Mouse (Mus musculus): ENCODE results near the gene Hspbp1. TPM values are rescaled to one million over a fixed set of nuclear protein-coding genes. Genes with fewer than 3 reads are reported as not detected.

Hspbp1 gene
- polyA plus RNA-seq, 1 experiment from 2014 or later: 102 TPM

DNA sequence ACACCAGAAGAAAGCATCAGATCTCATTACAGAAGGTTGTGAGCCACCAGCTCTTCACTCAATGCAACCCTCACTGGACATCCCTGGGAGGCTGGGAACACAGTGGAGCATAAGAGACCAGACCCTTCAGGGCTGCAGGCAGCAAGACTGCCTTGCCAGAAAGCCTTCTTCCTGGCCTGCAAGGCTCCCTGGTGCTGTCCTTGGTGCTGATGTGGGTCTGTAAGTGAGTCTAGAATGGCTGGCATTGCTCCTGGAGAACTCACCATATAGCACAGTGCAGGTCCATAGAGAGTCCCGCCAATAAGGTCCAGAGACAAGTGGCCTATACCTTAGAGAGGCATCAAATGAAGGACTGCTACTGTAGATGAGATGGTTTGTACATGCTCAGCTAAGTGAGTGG lies 64.9 kb downstream of the Hspbp1 start:
- H3K4me3 ChIP-seq (ENCODE audit: low read depth, low read length): no peak overlapping the region
- no peaks in the 10 kb centered on the region for H3K4me1 ChIP-seq (replicated peaks; ENCODE audit: control insufficient read depth, insufficient read depth, low read length)
- DNase-seq (ENCODE audit: low spot score) (peak; percentile 87), ATAC-seq (replicated peaks; ENCODE audit: low FRiP score, low TSS enrichment, low read depth) (no peak)
- H3K27ac ChIP-seq (ENCODE audit: low read depth): no peak overlapping the region
- H3K4me2 ChIP-seq (ENCODE audit: low read length): no peak overlapping the region
- H3K36me3 ChIP-seq (ENCODE audit: control insufficient read depth, insufficient read depth, low read length): no peaks in the 10 kb centered on the region
- WGBS: 29% methylated on average over 1 of the region's 1 CpGs
- no peak overlapping the region for H3K9ac ChIP-seq (ENCODE audit: low read length)
- H3K9me3 ChIP-seq (ENCODE audit: control insufficient read depth, low read length): no peaks in the 10 kb centered on the region
- H3K27me3 ChIP-seq (replicated peaks; ENCODE audit: control insufficient read depth, insufficient read depth, low read length): no peaks in the 10 kb centered on the region

DNA sequence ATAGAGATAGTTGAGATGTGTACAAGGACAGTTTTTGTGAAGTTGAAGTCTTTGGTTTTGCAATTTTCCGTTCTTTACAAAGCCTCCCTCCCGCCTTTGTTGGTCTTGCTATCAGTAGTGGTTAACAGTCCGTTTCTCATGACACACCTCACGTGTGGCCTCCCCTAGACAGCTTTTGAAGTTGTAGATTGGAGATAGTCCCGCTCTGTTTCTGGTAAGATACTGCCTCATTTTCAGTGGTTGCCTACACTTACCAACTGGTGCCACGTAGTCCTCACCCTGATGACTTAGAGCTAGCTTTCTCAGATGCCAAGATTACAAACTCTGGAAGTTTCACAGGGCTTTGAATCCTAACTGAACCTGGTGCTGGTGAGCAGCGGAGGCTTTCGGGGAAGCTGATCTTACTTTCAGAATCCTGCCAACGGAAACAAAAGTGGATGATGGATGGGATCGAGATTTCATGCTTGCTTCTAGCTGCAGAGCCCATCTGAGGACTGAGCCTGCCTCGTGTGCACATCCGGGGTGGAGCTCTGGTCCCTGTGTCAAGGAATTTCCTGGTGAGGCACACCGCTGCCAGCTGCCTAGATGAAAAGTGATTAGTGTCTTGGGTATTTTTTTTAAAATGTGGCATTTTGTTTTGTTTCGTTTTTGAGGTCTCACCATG lies 71.0 kb downstream of the Hspbp1 start:
- H3K9ac ChIP-seq (ENCODE audit: low read length): no peak overlapping the region
- H3K4me3 ChIP-seq (ENCODE audit: low read depth, low read length): no peak overlapping the region
- no peak for DNase-seq (ENCODE audit: low spot score)
- H3K4me2 ChIP-seq (ENCODE audit: low read length): no peak overlapping the region
- H3K4me1 ChIP-seq (replicated peaks; ENCODE audit: control insufficient read depth, insufficient read depth, low read length): no peaks in the 10 kb centered on the region
- H3K9me3 ChIP-seq (ENCODE audit: control insufficient read depth, low read length): no peaks in the 10 kb centered on the region
- H3K36me3 ChIP-seq (ENCODE audit: control insufficient read depth, insufficient read depth, low read length): no peaks in the 10 kb centered on the region
- H3K27me3 ChIP-seq (replicated peaks; ENCODE audit: control insufficient read depth, insufficient read depth, low read length): no peaks in the 10 kb centered on the region
- no peak for ATAC-seq (replicated peaks; ENCODE audit: low FRiP score, low TSS enrichment, low read depth)
- 77% methylated on average over 14 of the region's 14 CpGs for WGBS
- no peak overlapping the region for H3K27ac ChIP-seq (ENCODE audit: low read depth)

DNA sequence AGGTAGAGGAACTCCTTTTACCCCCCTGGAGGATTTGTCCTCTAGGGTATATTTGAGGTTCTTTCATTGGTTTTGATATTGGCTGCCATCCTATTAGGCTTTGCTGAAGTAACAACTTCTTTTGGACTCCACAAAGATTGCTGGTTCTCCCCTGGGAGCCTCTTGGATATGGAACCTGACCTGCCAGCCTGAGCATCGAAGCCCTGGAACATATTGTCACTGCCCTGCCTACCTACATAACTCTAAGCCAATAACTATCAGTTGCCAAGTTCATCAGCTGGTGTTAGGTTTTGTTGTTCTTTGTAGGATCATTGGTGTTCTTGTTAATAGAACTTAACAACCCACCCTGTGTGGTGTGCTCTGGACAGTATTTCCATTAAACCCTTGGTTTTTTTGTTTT lies 71.9 kb downstream of the Hspbp1 start:
- H3K9me3 ChIP-seq (ENCODE audit: control insufficient read depth, low read length): no peaks in the 10 kb centered on the region
- H3K27ac ChIP-seq (ENCODE audit: low read depth): no peak overlapping the region
- H3K36me3 ChIP-seq (ENCODE audit: control insufficient read depth, insufficient read depth, low read length): no peaks in the 10 kb centered on the region
- no peak overlapping the region for H3K4me3 ChIP-seq (ENCODE audit: low read depth, low read length)
- H3K4me1 ChIP-seq (replicated peaks; ENCODE audit: control insufficient read depth, insufficient read depth, low read length): no peaks in the 10 kb centered on the region
- H3K9ac ChIP-seq (ENCODE audit: low read length): no peak overlapping the region
- 75% methylated on average over 1 of the region's 1 CpGs for WGBS
- no peak for ATAC-seq (replicated peaks; ENCODE audit: low FRiP score, low TSS enrichment, low read depth)
- no peak for DNase-seq (ENCODE audit: low spot score)
- no peak overlapping the region for H3K4me2 ChIP-seq (ENCODE audit: low read length)
- no peaks in the 10 kb centered on the region for H3K27me3 ChIP-seq (replicated peaks; ENCODE audit: control insufficient read depth, insufficient read depth, low read length)

DNA sequence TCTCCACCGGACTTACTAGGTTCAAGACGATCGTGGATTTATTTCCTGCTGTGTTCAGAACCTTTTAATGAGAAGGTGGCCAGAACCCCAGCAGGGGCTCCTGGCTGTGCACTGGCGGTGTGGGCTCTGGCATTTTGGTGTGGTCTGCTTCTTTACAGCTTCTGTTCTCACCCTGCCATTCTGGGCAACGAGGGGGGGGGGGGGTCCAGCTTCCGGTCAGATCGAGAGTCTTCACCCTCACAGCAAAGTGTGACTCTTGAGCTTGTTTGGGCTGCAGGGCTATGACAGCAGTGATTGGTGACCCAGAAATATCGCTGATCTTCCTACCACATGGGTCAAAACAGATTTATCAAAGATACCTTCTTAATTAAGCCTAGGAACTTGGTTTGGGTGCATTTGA lies 72.5 kb downstream of the Hspbp1 start:
- Histone ChIP-seq H3K36me3 (ENCODE audit: control insufficient read depth, insufficient read depth, low read length) (no peaks in the 10 kb centered on the region), H3K4me1 (replicated peaks; ENCODE audit: control insufficient read depth, insufficient read depth, low read length) (no peaks in the 10 kb centered on the region), H3K9me3 (ENCODE audit: control insufficient read depth, low read length) (no peaks in the 10 kb centered on the region), H3K9ac (ENCODE audit: low read length) (no peak overlapping the region), H3K4me3 (ENCODE audit: low read depth, low read length) (no peak overlapping the region), H3K4me2 (ENCODE audit: low read length) (no peak overlapping the region), H3K27ac (ENCODE audit: low read depth) (no peak overlapping the region), H3K27me3 (replicated peaks; ENCODE audit: control insufficient read depth, insufficient read depth, low read length) (no peaks in the 10 kb centered on the region)
- WGBS: 66% methylated on average over 8 of the region's 8 CpGs
- DNase-seq (ENCODE audit: low spot score) (no peak), ATAC-seq (replicated peaks; ENCODE audit: low FRiP score, low TSS enrichment, low read depth) (no peak)

DNA sequence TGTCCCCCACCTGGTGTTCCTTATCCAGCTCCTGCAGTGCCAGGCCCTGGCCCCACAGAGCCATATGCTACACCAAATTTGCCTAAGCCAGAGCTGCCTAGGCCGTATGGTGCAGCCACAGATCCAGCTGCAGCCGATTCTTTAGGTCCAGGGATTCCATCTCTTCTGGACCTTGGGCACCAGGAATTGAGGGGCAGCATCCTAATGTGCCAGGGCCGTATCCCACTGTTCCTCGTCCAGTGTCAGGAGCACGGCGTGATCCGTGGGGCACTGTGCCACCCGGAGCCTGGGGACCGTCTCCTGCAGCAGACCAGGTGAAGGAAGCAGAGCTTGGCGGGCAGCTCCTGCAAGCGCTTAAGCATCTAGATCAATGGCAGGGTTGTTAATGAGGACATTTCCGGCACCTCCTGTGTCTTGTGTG lies 72.9 kb downstream of the Hspbp1 start:
- Histone ChIP-seq H3K27ac (ENCODE audit: low read depth) (no peak overlapping the region), H3K9me3 (ENCODE audit: control insufficient read depth, low read length) (no peaks in the 10 kb centered on the region), H3K9ac (ENCODE audit: low read length) (no peak overlapping the region), H3K4me3 (ENCODE audit: low read depth, low read length) (no peak overlapping the region), H3K4me1 (replicated peaks; ENCODE audit: control insufficient read depth, insufficient read depth, low read length) (no peaks in the 10 kb centered on the region), H3K27me3 (replicated peaks; ENCODE audit: control insufficient read depth, insufficient read depth, low read length) (no peaks in the 10 kb centered on the region), H3K4me2 (ENCODE audit: low read length) (no peak overlapping the region), H3K36me3 (ENCODE audit: control insufficient read depth, insufficient read depth, low read length) (no peaks in the 10 kb centered on the region)
- DNase-seq (ENCODE audit: low spot score) (no peak), ATAC-seq (replicated peaks; ENCODE audit: low FRiP score, low TSS enrichment, low read depth) (no peak)
- WGBS: 84% methylated on average over 12 of the region's 12 CpGs

DNA sequence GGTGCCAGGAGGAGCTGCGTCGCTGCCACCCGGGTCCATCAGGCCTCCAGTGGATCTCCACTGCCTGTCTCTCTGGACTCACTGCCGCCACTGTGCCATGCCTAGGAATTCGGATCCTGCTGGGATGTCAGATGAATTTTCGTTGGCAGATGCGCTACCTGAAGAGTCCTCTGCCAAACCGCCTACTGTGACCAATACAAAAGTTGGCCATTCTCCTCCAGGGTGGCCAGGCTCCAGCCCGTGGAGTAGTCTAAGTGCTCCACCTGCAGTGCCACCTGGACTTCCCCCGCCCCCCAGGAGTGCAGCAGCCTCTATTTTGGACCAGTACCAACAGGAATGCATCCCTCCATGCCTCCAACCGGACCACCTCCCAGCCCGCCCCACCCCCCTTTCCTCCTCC lies 73.4 kb downstream of the Hspbp1 start:
- WGBS: 87% methylated on average over 12 of the region's 12 CpGs
- H3K4me2 ChIP-seq (ENCODE audit: low read length): no peak overlapping the region
- no peak for DNase-seq (ENCODE audit: low spot score)

More for the DNA sequence above, 73.4 kb downstream of the Hspbp1 start:
- H3K9me3 ChIP-seq (ENCODE audit: control insufficient read depth, low read length): no peaks in the 10 kb centered on the region
- H3K9ac ChIP-seq (ENCODE audit: low read length): no peak overlapping the region
- H3K4me3 ChIP-seq (ENCODE audit: low read depth, low read length): no peak overlapping the region
- no peaks in the 10 kb centered on the region for H3K4me1 ChIP-seq (replicated peaks; ENCODE audit: control insufficient read depth, insufficient read depth, low read length)
- ATAC-seq (replicated peaks; ENCODE audit: low FRiP score, low TSS enrichment, low read depth): no peak
- H3K36me3 ChIP-seq (ENCODE audit: control insufficient read depth, insufficient read depth, low read length): no peaks in the 10 kb centered on the region
- no peaks in the 10 kb centered on the region for H3K27me3 ChIP-seq (replicated peaks; ENCODE audit: control insufficient read depth, insufficient read depth, low read length)
- H3K27ac ChIP-seq (ENCODE audit: low read depth): no peak overlapping the region

Other genes starting within 250 kb of the Hspbp1 start
- 34.5 and 38.3 TPM in 2 replicates for gene Rdh13, start 239.4 kb downstream of the Hspbp1 start, polyA plus RNA-seq (2014; fragmentation: Nextera tagmentation; extraction: Ambion mirVana)
- 1.7 and 5.2 TPM in 2 replicates for gene Eps8l1, start 224.4 kb downstream of the Hspbp1 start, polyA plus RNA-seq (2014; fragmentation: Nextera tagmentation; extraction: Ambion mirVana)
- 53.4 and 58.7 TPM in 2 replicates for gene Ppp1r12c, start 183.4 kb downstream of the Hspbp1 start, polyA plus RNA-seq (2014; fragmentation: Nextera tagmentation; extraction: Ambion mirVana)
- gene Tnnt1, start 168.7 kb downstream of the Hspbp1 start, polyA plus RNA-seq (2014; fragmentation: Nextera tagmentation; extraction: Ambion mirVana): 18.6 and 21.1 TPM in 2 replicates
- 1.5 and 1.7 TPM in 2 replicates for gene Tnni3, start 160.8 kb downstream of the Hspbp1 start, polyA plus RNA-seq (2014; fragmentation: Nextera tagmentation; extraction: Ambion mirVana)
- gene Dnaaf3, start 152.6 kb downstream of the Hspbp1 start, polyA plus RNA-seq (2014; fragmentation: Nextera tagmentation; extraction: Ambion mirVana): 0.57 and 0.77 TPM in 2 replicates
- 5.6 and 6.7 TPM in 2 replicates for gene Syt5, start 137.5 kb downstream of the Hspbp1 start, polyA plus RNA-seq (2014; fragmentation: Nextera tagmentation; extraction: Ambion mirVana)
- gene Ptprh, start 81.0 kb downstream of the Hspbp1 start, polyA plus RNA-seq (2014; fragmentation: Nextera tagmentation; extraction: Ambion mirVana): not detected in 2 replicates
- 2.5 and 3.8 TPM in 2 replicates for gene Tmem86b, start 53.6 kb downstream of the Hspbp1 start, polyA plus RNA-seq (2014; fragmentation: Nextera tagmentation; extraction: Ambion mirVana)
- gene Ppp6r1, start 26.0 kb downstream of the Hspbp1 start, polyA plus RNA-seq (2014; fragmentation: Nextera tagmentation; extraction: Ambion mirVana): 7.3 and 8.5 TPM in 2 replicates
- gene Brsk1, start 5.5 kb upstream of the Hspbp1 start, polyA plus RNA-seq (2014; fragmentation: Nextera tagmentation; extraction: Ambion mirVana): 1.7 and 1.9 TPM in 2 replicates
- gene Tmem150b, start 40.2 kb upstream of the Hspbp1 start, polyA plus RNA-seq (2014; fragmentation: Nextera tagmentation; extraction: Ambion mirVana): 0.66 and 0.85 TPM in 2 replicates
- gene Kmt5c, start 55.0 kb upstream of the Hspbp1 start, polyA plus RNA-seq (2014; fragmentation: Nextera tagmentation; extraction: Ambion mirVana): 63.6 and 66.9 TPM in 2 replicates
- 54.1 and 61.8 TPM in 2 replicates for gene Cox6b2, start 68.0 kb upstream of the Hspbp1 start, polyA plus RNA-seq (2014; fragmentation: Nextera tagmentation; extraction: Ambion mirVana)
- gene Fam71e2, start 86.2 kb upstream of the Hspbp1 start, polyA plus RNA-seq (2014; fragmentation: Nextera tagmentation; extraction: Ambion mirVana): not detected in 2 replicates
- gene Il11, start 97.8 kb upstream of the Hspbp1 start, polyA plus RNA-seq (2014; fragmentation: Nextera tagmentation; extraction: Ambion mirVana): 0.28 TPM in 1 of 2 replicates, not detected in the other
- gene Tmem190, start 97.9 kb upstream of the Hspbp1 start, polyA plus RNA-seq (2014; fragmentation: Nextera tagmentation; extraction: Ambion mirVana): 0.52 TPM in 1 of 2 replicates, not detected in the other
- gene Tmem238, start 104.6 kb upstream of the Hspbp1 start, polyA plus RNA-seq (2014; fragmentation: Nextera tagmentation; extraction: Ambion mirVana): 14.5 and 24.3 TPM in 2 replicates
- gene Rpl28, start 107.8 kb upstream of the Hspbp1 start, polyA plus RNA-seq (2014; fragmentation: Nextera tagmentation; extraction: Ambion mirVana): 293 and 321 TPM in 2 replicates
- gene Ube2s, start 127.5 kb upstream of the Hspbp1 start, polyA plus RNA-seq (2014; fragmentation: Nextera tagmentation; extraction: Ambion mirVana): 354 and 371 TPM in 2 replicates
- gene Shisa7, start 159.6 kb upstream of the Hspbp1 start, polyA plus RNA-seq (2014; fragmentation: Nextera tagmentation; extraction: Ambion mirVana): 0.30 and 0.42 TPM in 2 replicates
- 6.3 and 8.9 TPM in 2 replicates for gene Isoc2b, start 185.2 kb upstream of the Hspbp1 start, polyA plus RNA-seq (2014; fragmentation: Nextera tagmentation; extraction: Ambion mirVana)
- 0.96 and 1.0 TPM in 2 replicates for gene Isoc2a, start 192.1 kb upstream of the Hspbp1 start, polyA plus RNA-seq (2014; fragmentation: Nextera tagmentation; extraction: Ambion mirVana)
- not detected in 2 replicates for gene Gm36210, start 221.4 kb upstream of the Hspbp1 start, polyA plus RNA-seq (2014; fragmentation: Nextera tagmentation; extraction: Ambion mirVana)
- gene Zfp628, start 230.1 kb upstream of the Hspbp1 start, polyA plus RNA-seq (2014; fragmentation: Nextera tagmentation; extraction: Ambion mirVana): 3.3 and 4.0 TPM in 2 replicates
- 3.1 and 3.3 TPM in 2 replicates for gene Nat14, start 237.0 kb upstream of the Hspbp1 start, polyA plus RNA-seq (2014; fragmentation: Nextera tagmentation; extraction: Ambion mirVana)
- gene Ssc5d, start 240.7 kb upstream of the Hspbp1 start, polyA plus RNA-seq (2014; fragmentation: Nextera tagmentation; extraction: Ambion mirVana): 3.7 and 4.0 TPM in 2 replicates